Mouse (Mus musculus) CH12.LX (cell line): ENCODE data around the gene Pkdcc. TPM values are rescaled to one million over a fixed set of nuclear protein-coding genes. Genes with fewer than 3 reads are reported as not detected.

Source experiments
- DNase-seq: peaks from one replicate; pipeline ENCODE4 v3.0.0-alpha.2; 2013; ENCODE audit errors: extremely low read depth
- H3K27ac ChIP-seq: 2 replicates; pipeline ENCODE4 v1.5.1; 2012; ENCODE audit warnings: low read depth, mild to moderate bottlenecking, control low read depth, moderate library complexity; ENCODE audit not compliant: insufficient read depth
- H3K27me3 ChIP-seq: replicated peaks from 2 replicates; pipeline ENCODE3; 2012; ENCODE audit warnings: inconsistent platforms
- H3K36me3 ChIP-seq, 2 experiments: replicated peaks in 1 of 2; 2 replicates each; pipeline versions ENCODE3 to v1.6.1; 2012; ENCODE audit warnings: inconsistent platforms in 1 of 2, low read length in 1 of 2, mild to moderate bottlenecking in 1 of 2, mixed read lengths in 1 of 2, moderate library complexity in 1 of 2; ENCODE audit not compliant: control insufficient read depth in 1 of 2, insufficient read depth in 1 of 2
- H3K4me1 ChIP-seq, 2 experiments: 2 replicates each; pipeline ENCODE4 v1.6.1; 2012; ENCODE audit warnings: inconsistent platforms in 1 of 2, moderate library complexity in 1 of 2; ENCODE audit not compliant: insufficient read depth in 2 of 2, control insufficient read depth in 1 of 2
- H3K4me2 ChIP-seq: 2 replicates; pipeline ENCODE4 v1.6.1; 2012; ENCODE audit warnings: low read depth, mild to moderate bottlenecking, control low read depth; ENCODE audit not compliant: poor library complexity, insufficient read depth, severe bottlenecking
- H3K4me3 ChIP-seq, 3 experiments: fragments of 150-350 bp in 1 of 3; sonication (generic) in 1 of 3; replicated peaks in 1 of 3; 2 replicates each; pipeline versions ENCODE3 to v1.5.1; 2011 to 2012; ENCODE audit warnings: low read depth in 2 of 3, low read length in 2 of 3, mild to moderate bottlenecking in 2 of 3, moderate library complexity in 2 of 3, control low read depth in 1 of 3, improper control_type of control experiment in 1 of 3, inconsistent platforms in 1 of 3, mixed read lengths in 1 of 3; ENCODE audit not compliant: poor library complexity in 1 of 3
- H3K79me2 ChIP-seq: replicated peaks from 2 replicates; pipeline ENCODE4 v1.6.1; 2012; ENCODE audit warnings: mild to moderate bottlenecking, moderate library complexity; ENCODE audit not compliant: control insufficient read depth, poor library complexity, insufficient read depth, severe bottlenecking; ENCODE audit errors: extremely low read depth
- H3K9ac ChIP-seq: 2 replicates; pipeline ENCODE4 v1.6.1; 2012; ENCODE audit warnings: low read depth, mild to moderate bottlenecking, control low read depth, moderate library complexity; ENCODE audit not compliant: insufficient read depth
- H3K9me3 ChIP-seq: replicated peaks from 2 replicates; pipeline ENCODE3; 2012; ENCODE audit warnings: low read length, inconsistent platforms, mixed read lengths
- E2F4 ChIP-seq: IDR thresholded peaks from 2 replicates; pipeline ENCODE4 v1.6.1; 2011; ENCODE audit warnings: low read depth, low read length, improper control_type of control experiment; ENCODE audit not compliant: insufficient replicate concordance
- GABPA ChIP-seq: IDR thresholded peaks from 2 replicates; pipeline ENCODE4 v1.6.1; 2012; ENCODE audit warnings: low read depth, low read length, improper control_type of control experiment, inconsistent platforms; ENCODE audit not compliant: insufficient replicate concordance
- IRF4 ChIP-seq: IDR thresholded peaks from 2 replicates; pipeline ENCODE4 v1.6.1; 2014; ENCODE audit warnings: low read depth, mild to moderate bottlenecking, inconsistent platforms, low read length, improper control_type of control experiment
- JUN ChIP-seq: IDR thresholded peaks from 2 replicates; pipeline ENCODE4 v1.6.1; 2011; ENCODE audit warnings: low read depth, mild to moderate bottlenecking, low read length, improper control_type of control experiment, moderate library complexity; ENCODE audit not compliant: insufficient read depth
- KAT2A ChIP-seq: IDR thresholded peaks from 2 replicates; pipeline ENCODE4 v1.6.1; 2012; ENCODE audit warnings: low read length, improper control_type of control experiment, inconsistent platforms; ENCODE audit not compliant: insufficient replicate concordance
- MAZ ChIP-seq: IDR thresholded peaks from 2 replicates; pipeline ENCODE4 v1.6.1; 2012; ENCODE audit warnings: low read depth, mild to moderate bottlenecking, inconsistent platforms, low read length, improper control_type of control experiment, moderate library complexity
- MEF2A ChIP-seq: IDR thresholded peaks from 2 replicates; pipeline ENCODE4 v1.6.1; 2014; ENCODE audit warnings: low read depth, mild to moderate bottlenecking, inconsistent platforms, low read length, improper control_type of control experiment, borderline replicate concordance
- MXI1 ChIP-seq: IDR thresholded peaks from 2 replicates; pipeline ENCODE4 v1.6.1; 2011; ENCODE audit warnings: mild to moderate bottlenecking, low read depth, low read length, improper control_type of control experiment
- MYC ChIP-seq: IDR thresholded peaks from 2 replicates; pipeline ENCODE4 v1.6.1; 2011; ENCODE audit warnings: low read depth, mild to moderate bottlenecking, improper control_type of control experiment, low read length
- NRF1 ChIP-seq: IDR thresholded peaks from 2 replicates; pipeline ENCODE4 v1.6.1; 2014; ENCODE audit warnings: low read depth, mild to moderate bottlenecking, inconsistent platforms, low read length, improper control_type of control experiment, moderate library complexity
- POLR2A ChIP-seq: IDR thresholded peaks from 2 replicates; pipeline ENCODE4 v1.6.1; 2011; ENCODE audit warnings: low read depth, mild to moderate bottlenecking, improper control_type of control experiment, low read length
- RAD21 ChIP-seq: IDR thresholded peaks from 2 replicates; pipeline ENCODE4 v1.6.1; 2011; ENCODE audit warnings: low read depth, mild to moderate bottlenecking, low read length, improper control_type of control experiment, moderate library complexity
- SIN3A ChIP-seq: IDR thresholded peaks from 2 replicates; pipeline ENCODE4 v1.6.1; 2012; ENCODE audit warnings: low read length, improper control_type of control experiment, inconsistent platforms
- TCF12 ChIP-seq: IDR thresholded peaks from 2 replicates; pipeline ENCODE4 v1.6.1; 2014; ENCODE audit warnings: low read depth, mild to moderate bottlenecking, inconsistent platforms, low read length, improper control_type of control experiment
- USF2 ChIP-seq: conservative IDR thresholded peaks from 2 replicates; pipeline ENCODE4 v1.6.1; 2011; ENCODE audit warnings: low read depth, low read length, improper control_type of control experiment
- dilution Hi-C: fragments of 300-500 bp; cut with MboI; formaldehyde crosslinking; loops from 2 replicates; pipeline ENCODE4 v1.14.3; 2020; ENCODE audit warnings: low sequenced_read_pairs; ENCODE audit not compliant: extremely low pct_unique_long_range_greater_than_20kb, extremely low pct_ligation_motif_present
- in situ Hi-C: fragments of 300-500 bp; cut with MboI; formaldehyde crosslinking; loops from 3 replicates; pipeline ENCODE4 v1.14.3; 2019; ENCODE audit warnings: low sequenced_read_pairs, low pct_ligation_motif_present, low pct_unique_long_range_greater_than_20kb, mixed read lengths
- polyA plus RNA-seq: library from polyadenylated mRNA; unstranded; fragments of >175 nt; gene quantifications from 2 replicates; pipeline ENCODE4 v1.2.1, GENCODE M21; 2012; ENCODE audit warnings: low read depth; ENCODE audit not compliant: insufficient read length
- total RNA-seq, 2 experiments: library from RNA; depleted of rRNA; stranded (reverse); fragments of 300-350 nt in 1 of 2; fragments of >200 nt in 1 of 2; gene quantifications; 2 replicates each; pipeline ENCODE4 v1.2.3; 2012 to 2014

Pkdcc gene
- total and polyA plus RNA-seq, 3 experiments: 3.7 to 4.3 (median 4.2) TPM

- H3K79me2 ChIP-seq: no peaks in the 10 kb centered on the region
- H3K9me3 ChIP-seq: no peaks in the 10 kb centered on the region
- no peaks in the 10 kb centered on the region for H3K27me3 ChIP-seq
- DNase-seq: no peak
- no peak overlapping the region for H3K4me3 ChIP-seq
- no peaks in the 10 kb centered on the region for H3K36me3 ChIP-seq
- H3K27ac ChIP-seq: no peak overlapping the region
- no peak overlapping the region for H3K9ac ChIP-seq
- no peaks in the 10 kb centered on the region; a peak in 2 of 4 replicates for H3K4me1 ChIP-seq
- dilution Hi-C loops (no loop called here), in situ Hi-C loops (no loop called here)
- peak; percentile 50; the same call in 1 of the 2 replicates for TF ChIP-seq NRF1
- TF ChIP-seq POLR2A: no peak
- peak overlapping the region; percentile 33; the same call in 1 of the 2 replicates for H3K4me2 ChIP-seq
Observed at GRCm38 (mm10) chr17:83187751-83188565, 27.1 kb upstream of the Pkdcc start.

- dilution Hi-C loops: no loop called here
- TF ChIP-seq POLR2A (no peak), MXI1 (no peak), E2F4 (no peak), MAZ (no peak)
- no peaks in the 10 kb centered on the region for H3K79me2 ChIP-seq
- H3K27ac ChIP-seq: no peak overlapping the region
- H3K4me2 ChIP-seq: no peak overlapping the region
- H3K4me3 ChIP-seq: no peak overlapping the region
- no peak for DNase-seq
- no peaks in the 10 kb centered on the region for H3K36me3 ChIP-seq
- in situ Hi-C loops: no loop called here
- H3K4me1 ChIP-seq: peaks cover 10 to 20% of the 10 kb centered on the region in 2 experiments
- no peaks in the 10 kb centered on the region for H3K27me3 ChIP-seq
- no peaks in the 10 kb centered on the region for H3K9me3 ChIP-seq
- H3K9ac ChIP-seq: no peak overlapping the region
Observed at GRCm38 (mm10) chr17:83190810-83191209, 24.3 kb upstream of the Pkdcc start.

- Histone ChIP-seq H3K79me2 (no peaks in the 10 kb centered on the region), H3K4me2 (no peak overlapping the region), H3K27me3 (no peaks in the 10 kb centered on the region), H3K4me3 (no peak overlapping the region), H3K27ac (no peak overlapping the region), H3K4me1 (peaks cover 10 to 20% of the 10 kb centered on the region in 2 experiments), H3K36me3 (no peaks in the 10 kb centered on the region)
- in situ Hi-C loops: no loop called here
- TF ChIP-seq GABPA (no peak), JUN (no peak), MEF2A (no peak), TCF12 (no peak), USF2 (no peak), MXI1 (no peak), NRF1 (no peak), MAZ (no peak), IRF4 (no peak), KAT2A (no peak), MYC (no peak), RAD21 (no peak), SIN3A (no peak)
- TF ChIP-seq, all 38 proteins: peak for 0
- dilution Hi-C loops: no loop called here
- H3K9ac ChIP-seq: no peak overlapping the region
- DNase-seq: no peak
- no peaks in the 10 kb centered on the region for H3K9me3 ChIP-seq
Observed at GRCm38 (mm10) chr17:83194491-83194890, 20.6 kb upstream of the Pkdcc start.
